ENCODE assay signal across 17 mouse cellular contexts in genomic region chr13:12769442-12770091, GRCm38 (mm10). TPM values are rescaled to one million over a fixed set of nuclear protein-coding genes. Genes with fewer than 3 reads are reported as not detected.
"Had no signal": no experiment of that assay in that cellular context is flagged by ENCODE, and none has a peak within 500 bp of the region (broad histone marks: within the 10 kb centered on the region; RNA-seq: fewer than 3 reads in every experiment).

No protein-coding gene starts in this region.

RNA-seq across cellular contexts. Expression of gene Prl2c3, which starts 30.3 kb away (rescaled TPM):
- total RNA-seq: layer of hippocampus, adult 2 months; layer of hippocampus, postnatal 25 days; left cerebral cortex, adult 18-20 months; left cerebral cortex, postnatal 25 days; liver, adult 2 months; megakaryocyte-erythroid progenitor cell, adult 5-6 weeks had no signal
- polyA plus RNA-seq: intestine, postnatal 0 days; kidney, adult 2 months; kidney, postnatal 0 days; large intestine, adult 2 months; limb, embryonic 10.5 days; liver, adult 2 months; liver, postnatal 0 days; lung, embryonic 14.5 days; midbrain, embryonic 13.5 days; neural tube, embryonic 15.5 days; stomach, embryonic 14.5 days; thymus, postnatal 0 days had no signal
